In genomic region chr4:136081729-136082128, GRCm38 (mm10) we compare ENCODE assay signal across 9 mouse cellular contexts. TPM values are rescaled to one million over a fixed set of nuclear protein-coding genes. Genes with fewer than 3 reads are reported as not detected.
A peak's percentile ranks its signal among the peaks of the same experiment; 100 is the strongest.
DNase-seq lines count a peak whose midpoint lies in the region; ATAC-seq and TF ChIP-seq lines count a peak whose summit lies in the region.
"Had no signal": no experiment of that assay in that cellular context is flagged by ENCODE, and none has a peak within 500 bp of the region (broad histone marks: within the 10 kb centered on the region; RNA-seq: fewer than 3 reads in every experiment).

No protein-coding gene starts in this region.

- WGBS in heart, adult 2 months, result 12% methylated on average over 28 of the region's 28 CpGs
- 6% methylated on average over 28 of the region's 28 CpGs for WGBS in heart, embryonic 15.5 days
- WGBS in liver, embryonic 13.5 days (ENCODE audit: insufficient replicate concordance), result 7% methylated on average over 28 of the region's 28 CpGs
- 6% methylated on average over 28 of the region's 28 CpGs for WGBS in olfactory bulb, adult 2 months
- 8% methylated on average over 28 of the region's 28 CpGs for WGBS in cerebellum, adult 2 months

- peak overlapping the region; percentile 10; the same call in 1 of the 2 replicates for H3K9ac ChIP-seq in heart, adult 2 months (ENCODE audit: low read depth, low read length)
- H3K9ac ChIP-seq in heart, embryonic 15.5 days, result no peak overlapping the region
- no peak overlapping the region for H3K9ac ChIP-seq in liver, embryonic 13.5 days

- no peak overlapping the region for H3K27ac ChIP-seq in heart, adult 2 months
- no peak overlapping the region for H3K27ac ChIP-seq in heart, embryonic 15.5 days
- H3K27ac ChIP-seq in liver, embryonic 13.5 days, result no peak overlapping the region
- peak overlapping the region; percentile 41 for H3K27ac ChIP-seq in olfactory bulb, adult 2 months (ENCODE audit: insufficient read depth, low read depth, low read length)
- no peak overlapping the region for H3K27ac ChIP-seq in cerebellum, adult 2 months (ENCODE audit: insufficient read depth, low read length)

- TF ChIP-seq CTCF in heart, adult 2 months (IDR thresholded peaks at IDR 0.05), result no peak
- TF ChIP-seq CTCF in olfactory bulb, adult 2 months (IDR thresholded peaks at IDR 0.05; ENCODE audit: insufficient read depth, low read depth, low read length), result no peak
- TF ChIP-seq CTCF in cerebellum, adult 2 months (IDR thresholded peaks at IDR 0.05; ENCODE audit: borderline replicate concordance, insufficient read depth, low read depth, low read length), result no peak

- peak overlapping the region; percentile 51 for H3K4me2 ChIP-seq in heart, embryonic 15.5 days
- 0 out of 2 replicates have a peak overlapping the region, but pooled peaks have one; percentile 24 for H3K4me2 ChIP-seq in liver, embryonic 13.5 days

- peak; percentile 45; the same call in 1 of the 2 replicates for ATAC-seq in heart, embryonic 15.5 days (replicated peaks; ENCODE audit: insufficient number of reproducible peaks, insufficient read depth, low FRiP score, low read depth)
- ATAC-seq in liver, embryonic 13.5 days (ENCODE audit: low read depth), result no peak
- ATAC-seq: Patski had no signal

- TF ChIP-seq POLR2A in heart, adult 2 months (IDR thresholded peaks at IDR 0.05; ENCODE audit: insufficient read depth, low read depth, low read length), result no peak
- TF ChIP-seq POLR2A in olfactory bulb, adult 2 months (IDR thresholded peaks at IDR 0.05; ENCODE audit: insufficient read depth, low read depth, low read length), result no peak
- TF ChIP-seq POLR2A in cerebellum, adult 2 months (IDR thresholded peaks at IDR 0.05; ENCODE audit: borderline replicate concordance, insufficient read depth, low read length), result no peak

- peaks cover 3% of the 10 kb centered on the region; the same call in 1 of the 2 replicates for H3K27me3 ChIP-seq in heart, adult 2 months (ENCODE audit: control insufficient read depth, insufficient read depth, low read length)
- peaks cover 28% of the 10 kb centered on the region for H3K27me3 ChIP-seq in heart, embryonic 15.5 days
- H3K27me3 ChIP-seq in liver, embryonic 13.5 days, result peaks cover 55% of the 10 kb centered on the region
- no peaks in the 10 kb centered on the region for H3K27me3 ChIP-seq in cerebellum, adult 2 months (ENCODE audit: control insufficient read depth, insufficient read depth, low read length)
- H3K27me3 ChIP-seq: Patski had no signal

- no peaks in the 10 kb centered on the region for H3K9me3 ChIP-seq in heart, embryonic 15.5 days (replicated peaks)
- H3K9me3 ChIP-seq in liver, embryonic 13.5 days (replicated peaks), result no peaks in the 10 kb centered on the region

- peak overlapping the region; percentile 23; the same call in 1 of the 2 replicates for H3K4me3 ChIP-seq in heart, adult 2 months
- peak overlapping the region; percentile 28 for H3K4me3 ChIP-seq in heart, embryonic 15.5 days
- no peak overlapping the region for H3K4me3 ChIP-seq in liver, embryonic 13.5 days (replicated peaks)
- H3K4me3 ChIP-seq in olfactory bulb, adult 2 months (ENCODE audit: insufficient read depth, low read depth, low read length), result peak overlapping the region; percentile 6; the same call in 1 of the 2 replicates
- H3K4me3 ChIP-seq in cerebellum, adult 2 months (replicated peaks; ENCODE audit: insufficient read depth, low read depth, low read length), result no peak overlapping the region

- intact Hi-C loops in heart, adult 2 months (cut with DNase I), result no loop called here

- H3K79me2 ChIP-seq in heart, adult 2 months (replicated peaks; ENCODE audit: control insufficient read depth, insufficient read depth, low read length), result no peaks in the 10 kb centered on the region

- no peak for TF ChIP-seq EP300 in heart, adult 2 months (IDR thresholded peaks at IDR 0.05; ENCODE audit: insufficient read depth, low read depth, low read length)

- no peaks in the 10 kb centered on the region for H3K36me3 ChIP-seq in heart, adult 2 months (ENCODE audit: control insufficient read depth, insufficient read depth, low read length)
- H3K36me3 ChIP-seq in heart, embryonic 15.5 days, result no peaks in the 10 kb centered on the region
- H3K36me3 ChIP-seq in liver, embryonic 13.5 days, result no peaks in the 10 kb centered on the region

- peak in 1 of 2 experiments; percentile 71 for DNase-seq in heart, adult 2 months
- DNase-seq in heart, adult 8-10 months (ENCODE audit: low spot score), result no peak
- peak; percentile 24 for DNase-seq in MN1 (ENCODE audit: low spot score)
- DNase-seq in liver, embryonic 13.5 days, result no peak
- DNase-seq in cerebellum, adult 9-11 months, result no peak
- DNase-seq in cerebellum, adult 2 months, result no peak

- no peaks in the 10 kb centered on the region; the same call in 1 of the 2 replicates for H3K4me1 ChIP-seq in heart, adult 2 months (ENCODE audit: control insufficient read depth, insufficient read depth, low read length)
- peaks cover 8% of the 10 kb centered on the region for H3K4me1 ChIP-seq in heart, embryonic 15.5 days (replicated peaks)
- peaks cover 3% of the 10 kb centered on the region; the same call in 1 of the 2 replicates for H3K4me1 ChIP-seq in liver, embryonic 13.5 days (replicated peaks)
- H3K4me1 ChIP-seq in olfactory bulb, adult 2 months (ENCODE audit: control insufficient read depth, insufficient read depth, low read length), result peaks cover 21% of the 10 kb centered on the region
- no peaks in the 10 kb centered on the region; the same call in 1 of the 2 replicates for H3K4me1 ChIP-seq in cerebellum, adult 2 months (ENCODE audit: control insufficient read depth, insufficient read depth, low read length)

RNA-seq across cellular contexts. Expression of gene Rpl11, which starts 28.5 kb away (rescaled TPM):
- 100 to 1,000 TPM; 259 to 288 TPM for total RNA-seq in heart, adult 2 months (2021)
- 132 and 186 TPM in 2 replicates for polyA plus RNA-seq in heart, adult 2 months (2012; rRNA removed)
- total RNA-seq in heart, adult 8-10 months (2022), result 100 to 1,000 TPM; 238 to 318 (median 274) TPM
- polyA plus RNA-seq in heart, embryonic 15.5 days (2015; fragmentation: Nextera tagmentation; extraction: Ambion mirVana), result 236 and 245 TPM in 2 replicates
- 341 and 377 TPM in 2 replicates for polyA plus RNA-seq in liver, embryonic 13.5 days (2015; fragmentation: Nextera tagmentation; extraction: Ambion mirVana)
- polyA plus RNA-seq in olfactory bulb, adult 2 months (2012; ENCODE audit: insufficient read depth, insufficient read length, low replicate concordance, missing spikeins), result not detected in 2 replicates
- 436 and 481 TPM in 2 replicates for polyA plus RNA-seq in cerebellum, adult 2 months (2012; rRNA removed)

Comparison
In these comparisons a context has a peak if more than half of its experiments do, and no peak if none do; other contexts are left out.
1. H3K4me3 ChIP-seq: peak in heart, adult 2 months (single experiment), heart, embryonic 15.5 days (single experiment) and olfactory bulb, adult 2 months (single experiment); none in liver, embryonic 13.5 days (single experiment) and cerebellum, adult 2 months (single experiment).
2. RNA of gene Rpl11, which starts 28.5 kb away (polyA plus RNA-seq): 436 to 481 TPM in cerebellum, adult 2 months, 341 to 377 TPM in liver, embryonic 13.5 days, 236 to 245 TPM in heart, embryonic 15.5 days and 132 to 186 TPM in heart, adult 2 months; not detected in olfactory bulb, adult 2 months; every median in the first group is over 100 times any median in the second.